Mouse (Mus musculus) gastrocnemius, postnatal 14 days (tissue): ENCODE measurements around the gene Acap1. TPM values are rescaled to one million over a fixed set of nuclear protein-coding genes. Genes with fewer than 3 reads are reported as not detected.

Source experiments
- DNase-seq: peaks from one replicate; pipeline ENCODE4 v3.0.0; 2021; ENCODE audit warnings: mixed read lengths
- intact Hi-C: fragments of 180-260 bp; cut with DNase I; formaldehyde crosslinking; loops from one replicate; pipeline ENCODE4 v1.15.1; 2025; ENCODE audit warnings: low total_unique reads
- total RNA-seq, 2 experiments: library from RNA; stranded (reverse); gene quantifications; 2 replicates each; pipeline ENCODE4 v1.2.3; 2021

The Acap1 gene
- total RNA-seq, 2 experiments from 2014 or later: 0.33 to 0.55 TPM

DNA sequence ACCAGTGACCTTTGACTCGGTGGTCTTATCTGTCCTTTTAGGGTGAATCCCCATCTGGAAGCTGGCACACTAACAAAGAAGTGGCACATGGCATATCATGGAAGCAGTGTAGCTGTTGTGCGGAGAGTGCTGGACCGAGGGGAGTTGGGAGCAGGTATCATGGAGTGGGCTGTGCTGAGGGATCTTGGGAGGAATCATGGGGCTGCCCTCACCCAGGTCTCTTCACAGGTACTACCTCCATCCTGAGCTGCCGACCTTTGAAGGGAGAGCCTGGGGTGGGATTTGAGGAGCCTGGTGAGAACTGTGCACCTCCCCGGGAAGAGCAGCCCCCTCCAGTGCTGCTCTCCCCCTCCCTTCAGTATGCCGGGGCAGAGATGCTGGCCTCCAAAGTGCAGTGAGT lies 16.4 kb upstream of the Acap1 start:
- intact Hi-C loops: no loop called here

DNA sequence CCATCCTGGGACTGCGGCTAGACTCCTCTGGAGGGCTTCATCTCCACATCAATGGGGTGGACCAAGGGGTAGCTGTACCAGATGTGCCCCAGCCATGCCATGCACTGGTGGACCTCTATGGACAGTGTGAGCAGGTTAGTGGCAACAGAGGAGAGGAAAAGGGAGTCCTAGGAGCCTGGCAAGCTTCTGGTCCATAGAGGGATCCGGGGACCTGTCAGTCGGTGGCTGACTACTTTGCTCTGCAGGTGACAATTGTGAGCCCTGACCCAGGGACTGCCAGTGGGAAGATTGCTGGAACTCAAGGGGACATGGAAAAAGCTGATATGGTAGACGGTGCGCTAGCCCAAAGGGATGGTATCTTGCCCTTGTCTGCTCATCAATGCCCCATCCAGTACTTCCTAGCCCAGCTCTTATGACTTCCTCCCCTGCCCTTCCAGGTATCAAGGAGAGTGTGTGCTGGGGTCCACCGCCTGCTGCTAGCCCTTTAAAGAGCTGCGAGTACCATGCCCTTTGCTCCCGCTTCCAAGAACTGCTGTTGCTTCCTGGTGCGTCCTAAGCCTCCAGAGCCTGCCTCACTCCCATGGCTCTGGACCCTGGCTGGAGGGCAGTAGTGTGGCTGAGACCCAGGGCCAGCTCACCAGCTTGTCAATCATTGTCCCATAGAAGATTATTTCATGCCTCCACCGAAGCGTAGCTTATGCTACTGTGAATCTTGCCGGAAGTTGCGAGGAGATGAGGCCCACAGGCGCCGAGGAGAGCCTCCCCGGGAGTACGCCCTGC lies 15.6 kb upstream of the Acap1 start:
- intact Hi-C loops: no loop called here
- DNase-seq: no peak

More for the DNA sequence above, 16.4 kb upstream of the Acap1 start:
- DNase-seq: no peak

DNA sequence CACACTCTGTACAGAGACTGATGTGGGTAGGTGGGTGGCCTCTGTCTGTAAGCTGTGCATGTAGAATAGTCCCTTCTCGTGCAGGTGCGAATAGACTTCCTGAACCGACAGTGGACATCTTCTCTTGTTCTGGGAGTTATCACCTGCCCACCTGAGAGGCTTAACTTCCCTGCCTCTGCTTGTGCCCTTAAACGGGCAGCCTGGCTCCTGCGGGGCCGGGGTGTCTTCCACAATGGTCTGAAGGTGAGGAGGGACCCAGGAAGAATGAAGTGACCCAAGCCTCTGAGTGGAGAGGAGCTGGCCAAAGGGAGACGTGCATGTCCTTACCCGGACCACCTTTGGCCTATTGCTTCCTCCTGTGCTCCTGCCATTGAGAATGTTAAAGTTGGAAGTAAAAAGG lies 14.8 kb upstream of the Acap1 start:
- DNase-seq: no peak
- intact Hi-C loops: no loop called here

DNA sequence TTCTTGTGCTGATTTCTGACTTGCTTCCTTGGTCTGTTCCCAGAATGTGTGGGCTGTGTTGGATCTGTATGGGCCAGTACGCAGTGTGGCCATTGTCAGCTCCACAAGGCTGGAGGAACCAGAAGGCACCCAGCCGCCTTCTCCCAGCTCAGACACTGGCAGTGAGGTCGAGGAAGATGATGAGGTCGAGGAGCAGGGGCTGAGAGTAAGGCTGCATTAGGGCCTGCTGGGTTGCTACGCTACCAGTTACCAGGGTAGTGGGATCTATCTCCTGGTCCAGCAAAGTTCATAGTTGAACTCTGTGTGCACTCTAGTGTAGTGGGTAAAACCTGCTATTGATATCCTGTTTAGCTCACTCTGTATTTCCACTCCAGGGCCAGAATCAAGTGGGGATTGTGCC lies 13.8 kb upstream of the Acap1 start:
- intact Hi-C loops: no loop called here
- no peak for DNase-seq

- intact Hi-C loops: no loop called here
- no peak for DNase-seq
These were observed 13.3 kb upstream of the Acap1 start for GRCm38 (mm10) chr11:69908645-69909044.

DNA sequence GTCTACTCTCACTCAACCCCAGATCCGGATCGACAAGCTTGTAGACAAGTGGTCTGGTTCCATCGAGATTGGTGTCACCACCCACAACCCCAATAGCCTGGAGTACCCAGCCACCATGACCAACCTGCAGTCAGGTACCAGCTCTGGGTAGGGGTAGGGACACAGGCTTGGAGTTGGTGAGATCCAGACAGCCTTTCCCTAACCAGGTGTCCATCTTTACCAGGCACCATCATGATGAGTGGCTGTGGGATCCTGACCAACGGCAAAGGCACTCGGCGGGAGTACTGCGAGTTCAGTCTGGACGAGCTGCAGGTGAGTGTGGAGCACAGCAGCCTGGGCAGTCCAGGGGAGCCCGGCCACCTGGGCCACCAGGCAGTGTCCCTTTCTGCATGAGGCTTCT lies 9.0 kb upstream of the Acap1 start:
- intact Hi-C loops: no loop called here
- no peak for DNase-seq

GRCm38 (mm10) chr11:69902972-69903371 lies 7.6 kb upstream of the Acap1 start:
- intact Hi-C loops: no loop called here
- no peak for DNase-seq

GRCm38 (mm10) chr11:69901993-69902392 lies 6.7 kb upstream of the Acap1 start:
- intact Hi-C loops: no loop called here
- peak; percentile 39 for DNase-seq

DNA sequence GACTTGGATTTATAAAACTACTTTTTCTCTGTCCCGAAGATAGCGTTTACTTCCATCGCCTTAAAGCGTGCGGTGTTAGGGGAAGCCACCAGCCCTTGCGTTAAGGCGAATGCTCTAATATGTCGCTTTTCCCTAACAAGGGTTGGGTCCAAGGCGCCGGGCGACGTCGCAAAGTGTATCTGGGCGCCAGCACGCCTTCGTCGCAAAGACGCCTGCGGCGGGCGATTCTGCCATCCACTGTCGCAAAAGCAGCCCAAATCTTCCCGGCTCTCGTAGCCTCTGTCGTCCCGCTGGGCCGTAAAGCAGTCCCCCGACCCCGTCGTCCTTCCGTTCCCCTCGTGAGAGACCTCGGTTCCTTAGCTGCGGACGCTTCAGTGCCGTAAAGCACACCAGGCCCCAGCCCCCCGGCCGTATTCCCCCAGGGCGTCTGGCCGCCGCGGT lies 6.1 kb upstream of the Acap1 start:
- DNase-seq: peak; percentile 96
- intact Hi-C loops: no loop called here

DNA sequence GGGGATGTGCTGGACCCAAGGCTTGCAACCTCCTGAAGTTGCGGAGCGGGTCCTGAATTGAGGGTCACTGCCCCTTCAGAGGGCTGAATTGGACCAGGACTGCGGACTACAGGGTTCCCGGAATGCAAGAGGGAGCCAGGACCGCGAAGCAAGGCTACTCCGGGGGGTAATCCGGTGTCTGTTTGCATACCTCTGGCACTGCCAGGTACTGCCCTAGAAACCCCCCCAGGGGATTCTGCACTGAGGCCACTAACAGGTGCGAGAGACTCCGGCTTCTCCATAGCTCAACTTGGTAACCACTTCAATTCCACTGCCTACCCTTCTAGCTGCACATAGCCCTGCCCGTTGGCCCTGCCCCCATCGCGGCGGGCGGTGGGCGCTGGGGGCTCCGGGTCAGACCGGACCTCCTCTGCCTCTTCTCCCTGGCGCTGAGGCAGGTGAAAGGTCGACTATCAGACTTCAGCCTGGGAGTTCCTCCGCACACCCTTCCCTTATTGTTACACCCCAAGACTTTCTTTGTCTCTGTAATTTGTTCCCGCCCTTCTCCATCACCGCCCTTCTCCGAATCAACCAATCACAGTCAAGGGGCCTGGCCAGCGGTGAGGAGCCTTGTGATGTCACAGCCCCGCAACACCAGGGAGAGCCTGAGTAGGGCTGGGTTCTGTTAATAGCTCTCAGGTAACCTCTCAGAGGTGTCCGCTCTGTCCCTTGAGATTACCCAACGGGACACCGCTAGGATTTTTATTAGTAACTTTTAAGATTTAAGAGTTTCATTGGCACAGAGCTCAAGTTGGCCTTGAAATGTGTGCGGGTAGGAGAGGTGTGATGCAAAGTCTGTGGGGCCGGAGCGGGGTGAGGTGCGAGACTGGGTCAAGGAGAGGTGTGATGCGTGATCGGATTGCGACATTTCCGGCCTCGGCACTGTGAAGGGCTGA lies 5.4 kb upstream of the Acap1 start, which contains the start of the genes 2810408A11Rik and Neurl4:
Gene 2810408A11Rik (minus strand): TSS at position 517 of the 935 bp plus-strand sequence.
Gene Neurl4 (plus strand): TSS at position 602 of the 935 bp plus-strand sequence.
- peak; percentile 87 for DNase-seq
- intact Hi-C loops: no loop called here

- DNase-seq: no peak
- intact Hi-C loops: loop anchor here (10.0 kb wide), 1 partner anchor 55 kb away; the partner anchor contains the start of gene Plscr3
These were observed 4.5 kb upstream of the Acap1 start for GRCm38 (mm10) chr11:69899870-69900269.

DNA sequence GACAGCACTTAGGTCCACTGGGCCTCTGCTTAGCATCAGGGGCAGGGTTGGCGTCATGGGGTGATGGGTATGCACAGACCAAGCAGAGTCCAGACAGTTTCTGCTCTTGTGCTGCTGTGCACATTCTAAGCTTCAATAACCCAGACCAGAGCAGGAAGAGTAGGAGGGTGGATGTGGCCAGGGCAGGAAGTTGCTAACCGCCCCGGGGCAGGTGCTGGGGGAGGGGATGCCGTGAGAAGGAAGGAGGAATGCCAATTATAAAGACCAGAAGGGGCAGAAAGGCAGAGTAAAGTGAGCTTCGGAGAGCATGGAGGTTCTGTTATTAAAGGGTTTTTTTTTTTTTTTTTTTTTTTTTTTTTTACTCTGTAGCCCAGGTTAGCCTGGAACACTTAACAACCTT lies 668 bp downstream of the Acap1 start:
- intact Hi-C loops: loop anchor here (10.0 kb wide), 1 partner anchor 50 kb away; the partner anchor contains the start of gene Plscr3
- DNase-seq: no peak

- no peak for DNase-seq
- intact Hi-C loops: loop anchor here (10.0 kb wide), 1 partner anchor 47 kb away; the partner anchor contains the start of gene Plscr3
These were observed 3.9 kb downstream of the Acap1 start for GRCm38 (mm10) chr11:69891482-69891881.

DNA sequence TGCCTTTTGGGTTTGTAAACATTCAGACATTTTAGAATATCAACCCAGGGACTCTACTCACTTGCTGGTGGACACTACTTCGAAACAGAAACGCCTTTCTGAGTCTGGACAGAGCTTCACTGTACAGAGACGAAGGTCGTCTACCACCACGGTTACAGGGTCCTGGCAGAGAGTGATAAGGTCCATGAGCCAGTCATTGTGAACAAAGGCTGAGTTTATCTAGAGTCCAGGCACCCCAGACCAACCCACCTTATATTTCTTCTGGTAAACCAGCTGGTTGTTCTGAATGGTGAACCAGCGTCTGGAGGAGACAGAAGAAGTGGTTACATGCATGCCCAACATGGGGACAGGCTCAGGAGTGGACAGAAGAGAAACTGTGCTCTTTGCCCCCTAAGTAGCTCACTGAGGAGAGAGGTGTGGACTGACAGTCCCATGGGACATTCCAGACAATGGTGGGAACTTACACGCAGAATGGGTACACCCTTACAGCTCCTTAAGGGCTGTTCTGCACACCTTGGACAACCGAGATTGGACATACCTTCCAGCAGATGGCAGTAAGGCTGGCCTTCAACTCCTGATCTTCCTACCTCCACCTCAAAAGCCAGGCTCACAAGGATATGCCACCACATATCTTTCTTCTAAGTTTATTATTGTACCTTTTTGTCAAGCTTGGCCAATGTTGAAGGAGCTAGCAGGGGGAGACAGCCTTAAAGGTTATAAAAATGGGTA lies 8.3 kb downstream of the Acap1 start:
- intact Hi-C loops: no loop called here
- DNase-seq: no peak

GRCm38 (mm10) chr11:69884663-69885062 lies 10.7 kb downstream of the Acap1 start:
- intact Hi-C loops: no loop called here

DNA sequence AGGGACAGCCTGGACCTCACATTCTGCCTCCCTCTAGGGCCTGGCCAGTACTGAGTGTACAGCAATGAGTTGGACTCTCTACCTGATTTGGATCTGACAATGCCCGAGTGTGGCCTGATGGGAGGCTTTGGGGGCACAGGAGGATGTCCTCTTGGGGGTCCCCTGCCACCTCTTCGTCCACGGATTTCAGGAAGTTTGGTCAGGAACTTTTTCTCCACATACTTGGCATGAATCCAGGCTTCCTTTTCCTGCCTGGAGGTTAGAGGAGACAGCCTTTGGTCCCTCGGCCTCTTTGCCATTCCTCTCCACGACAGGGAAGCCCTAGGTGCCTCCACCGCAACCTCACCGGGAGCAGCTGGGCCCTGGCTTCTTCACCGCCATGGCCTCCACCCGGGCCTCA lies 11.1 kb downstream of the Acap1 start:
- DNase-seq: no peak
- intact Hi-C loops: no loop called here

More at GRCm38 (mm10) chr11:69884663-69885062, 10.7 kb downstream of the Acap1 start:
- DNase-seq: no peak

GRCm38 (mm10) chr11:69883527-69884151 lies 11.7 kb downstream of the Acap1 start:
- DNase-seq: no peak
- intact Hi-C loops: no loop called here

GRCm38 (mm10) chr11:69883066-69883465 lies 12.3 kb downstream of the Acap1 start:
- intact Hi-C loops: no loop called here
- no peak for DNase-seq
